Mouse (Mus musculus): ENCODE data around the gene Edem1.
"Not testable (repeated sequence)": the region's sequence is repeated elsewhere in the genome, so short reads cannot be mapped to it uniquely, and the experiment has no call there.

Gene Edem1

GRCm38 (mm10) chr6:108829386-108830370, 1.2 kb downstream of the Edem1 start:
- DNase-seq (ENCODE audit: low spot score) = no peak

- no peak for DNase-seq (ENCODE audit: low spot score)
Measured at GRCm38 (mm10) chr6:108832170-108832569, 3.7 kb downstream of the Edem1 start.

DNA sequence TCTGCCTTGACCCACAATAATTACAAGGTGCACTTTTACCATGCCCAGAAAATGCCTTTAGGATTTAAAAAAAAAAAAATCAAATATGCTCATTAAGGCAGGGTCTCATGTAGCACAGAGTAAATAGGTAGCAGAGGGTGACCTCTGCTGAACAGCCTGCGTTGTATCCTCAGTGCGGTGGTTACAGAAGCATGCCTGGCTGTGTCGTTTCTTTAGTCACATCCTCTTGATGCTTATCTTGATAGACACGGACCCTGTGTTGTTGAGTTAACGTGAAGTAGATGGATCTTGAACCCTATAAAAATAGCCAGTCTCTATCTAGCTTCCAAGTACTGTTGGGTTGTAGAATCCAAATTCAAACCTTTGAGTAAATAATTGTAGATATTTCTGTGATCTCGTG, 4.5 kb downstream of the Edem1 start:
- no peak for DNase-seq (ENCODE audit: low spot score)

DNA sequence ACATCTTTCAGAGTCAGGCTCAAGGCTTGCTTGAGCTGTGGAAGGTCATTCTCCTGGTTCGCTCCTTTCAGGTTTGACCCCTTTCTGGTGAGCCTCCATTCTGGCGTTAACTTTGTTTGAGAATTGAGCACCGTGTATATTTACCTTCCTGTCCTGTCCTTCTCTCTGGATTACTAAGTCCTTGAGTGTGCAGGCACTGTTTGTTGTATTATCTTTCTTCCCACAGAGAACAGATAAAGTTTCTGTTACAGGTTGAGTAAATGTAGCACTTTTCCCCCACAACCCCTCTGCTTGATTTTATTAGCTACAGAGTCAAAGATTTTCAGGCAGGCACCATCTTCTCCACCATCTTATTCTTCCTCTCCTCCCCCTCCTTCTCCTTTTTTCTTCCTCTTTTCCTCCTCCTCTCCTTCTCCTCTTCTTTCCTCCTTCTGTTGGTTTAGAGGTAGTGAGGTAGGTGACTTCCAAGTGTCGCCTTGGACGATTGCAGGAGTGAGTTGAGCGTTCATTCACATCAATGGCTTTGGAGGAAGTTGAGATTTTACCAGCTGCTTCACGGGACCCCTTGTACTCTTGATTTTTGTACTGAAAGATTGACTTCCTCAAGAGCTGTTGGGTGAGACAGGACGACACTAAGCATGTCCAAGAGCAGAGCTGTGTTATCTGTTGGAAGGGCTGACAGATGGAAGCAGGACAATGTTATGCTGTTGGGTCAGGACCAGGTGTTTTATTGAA, 5.7 kb downstream of the Edem1 start:
- DNase-seq (ENCODE audit: low spot score) = no peak

DNA sequence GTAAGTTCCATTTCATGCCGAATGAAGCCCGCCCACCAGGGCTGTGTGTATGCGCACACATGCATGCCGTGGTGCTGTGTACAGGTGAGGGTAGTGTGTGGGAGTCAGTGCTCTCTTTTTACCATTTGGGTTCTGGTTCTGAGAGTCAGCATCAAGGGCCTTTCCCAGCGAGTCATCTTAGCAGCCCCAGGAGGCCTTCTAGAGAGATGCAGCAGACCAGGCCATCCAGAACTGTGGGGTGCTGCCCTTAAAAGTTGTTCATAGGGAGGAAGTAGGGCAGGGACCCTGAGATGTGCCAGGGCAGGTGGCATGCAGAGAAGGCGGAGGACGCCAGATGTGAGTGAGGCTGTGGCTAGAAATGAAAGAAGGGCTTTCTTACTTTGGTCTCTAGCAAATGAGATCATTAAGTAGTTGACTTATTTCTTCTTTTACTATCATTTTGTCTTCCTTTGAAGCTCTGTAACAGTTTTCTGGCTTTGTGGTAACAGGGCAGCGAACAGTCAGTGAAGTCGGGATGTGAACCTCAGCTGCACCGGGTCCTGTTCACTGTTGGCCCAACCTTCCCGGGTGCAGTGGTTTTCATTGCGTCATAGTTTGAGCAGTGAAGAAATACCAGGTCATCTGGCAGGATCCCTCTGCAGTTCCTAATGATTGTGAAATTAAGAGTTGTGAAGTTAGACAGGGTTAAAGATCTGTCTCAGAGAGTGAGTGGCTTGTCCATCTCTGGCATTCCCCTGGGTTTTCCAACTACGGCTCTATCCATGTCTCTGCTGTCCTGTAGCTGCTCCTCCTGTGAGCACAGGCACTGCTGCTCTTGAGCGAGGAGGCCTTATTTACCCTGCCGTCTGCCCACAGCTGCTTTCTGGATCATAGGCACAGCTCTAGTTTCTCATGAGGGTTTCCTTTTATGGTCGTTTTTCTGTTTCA, 7.6 kb downstream of the Edem1 start:
- DNase-seq (ENCODE audit: low spot score) = no peak

DNA sequence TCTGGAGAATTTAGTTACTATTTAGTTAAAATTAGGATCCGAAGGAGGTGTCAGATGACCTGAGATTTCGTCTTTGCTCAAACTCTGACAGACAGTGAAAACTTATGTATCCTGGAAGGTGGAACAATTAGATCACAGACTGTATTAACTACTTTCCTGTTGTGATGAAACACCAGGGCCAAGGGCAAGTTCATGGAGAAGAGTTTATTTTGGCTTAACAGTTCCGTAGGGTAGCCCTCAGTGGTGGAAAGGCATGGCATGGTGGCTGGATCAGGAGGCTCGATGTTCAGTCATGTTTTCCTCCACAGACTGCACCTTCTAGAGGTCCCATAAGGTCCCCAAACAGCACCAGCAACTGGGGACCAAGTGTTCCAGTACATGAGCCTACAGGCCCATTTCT, 8.6 kb downstream of the Edem1 start:
- no peak for DNase-seq (ENCODE audit: low spot score)

DNA sequence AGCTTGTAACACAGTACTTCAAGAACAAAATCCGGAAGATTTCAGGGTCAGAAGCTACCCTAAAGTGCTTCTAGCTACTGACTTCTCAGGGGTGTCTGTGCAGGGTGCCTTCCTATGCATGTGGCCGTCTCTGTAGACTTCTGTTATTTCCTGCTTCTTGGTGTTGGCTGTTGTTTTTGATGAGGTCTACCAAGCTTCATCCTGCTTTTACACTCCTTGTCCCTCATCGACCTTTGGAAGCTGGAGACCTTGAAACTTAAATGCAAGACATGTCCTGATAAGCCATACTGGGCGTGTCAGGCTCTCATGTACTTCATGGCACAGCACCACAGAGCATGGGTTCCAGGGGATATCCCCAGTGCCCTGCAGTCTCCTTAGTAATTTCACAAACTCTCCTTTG, 9.5 kb downstream of the Edem1 start:
- no peak for DNase-seq (ENCODE audit: low spot score)

GRCm38 (mm10) chr6:108839432-108839831, 11.0 kb downstream of the Edem1 start:
- no peak for DNase-seq (ENCODE audit: low spot score)

- no peak for DNase-seq (ENCODE audit: low spot score)
Measured at GRCm38 (mm10) chr6:108840861-108841640, 12.6 kb downstream of the Edem1 start.

DNA sequence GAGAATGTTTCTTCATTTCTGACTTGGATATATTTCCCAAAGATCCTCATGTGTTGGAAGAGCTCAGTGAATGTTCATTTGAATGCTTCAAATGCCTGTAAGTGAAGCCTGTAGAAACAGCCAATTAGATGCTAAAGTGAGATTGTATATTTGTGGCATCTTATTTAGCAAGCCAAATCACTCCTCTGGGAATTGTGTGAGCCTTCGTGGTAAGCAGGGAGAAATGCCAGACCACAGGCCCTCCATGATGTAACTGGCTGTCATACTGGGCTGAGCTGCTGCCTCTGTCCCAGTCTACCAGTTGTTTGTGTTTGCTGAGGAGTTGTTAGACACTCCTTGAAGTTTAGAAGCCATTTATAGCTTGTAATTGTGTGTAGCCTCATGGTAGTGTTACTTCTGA, 15.2 kb downstream of the Edem1 start:
- no peak for DNase-seq (ENCODE audit: low spot score)

DNA sequence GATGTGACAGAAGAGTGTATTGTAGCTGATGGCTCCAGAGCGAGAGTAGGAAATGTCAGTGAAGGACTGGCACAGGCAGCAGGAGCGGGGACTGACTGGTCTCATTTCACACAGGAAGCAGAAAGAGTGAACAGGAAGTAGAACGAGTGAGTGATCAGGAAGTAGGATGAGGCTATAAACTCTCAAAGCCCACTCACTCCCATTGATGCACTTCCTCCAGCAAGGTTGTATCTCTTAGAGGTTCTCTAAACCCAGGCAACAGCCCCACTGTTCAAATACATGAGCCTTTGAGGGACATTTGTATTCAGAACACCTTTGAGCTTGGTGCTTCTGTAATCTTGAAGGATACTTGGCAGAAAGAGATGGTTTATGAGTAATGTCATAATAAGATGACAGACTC, 15.7 kb downstream of the Edem1 start:
- DNase-seq (ENCODE audit: low spot score) = no peak

- DNase-seq (ENCODE audit: low spot score) = no peak
Measured at GRCm38 (mm10) chr6:108844771-108845170, 16.3 kb downstream of the Edem1 start.

DNA sequence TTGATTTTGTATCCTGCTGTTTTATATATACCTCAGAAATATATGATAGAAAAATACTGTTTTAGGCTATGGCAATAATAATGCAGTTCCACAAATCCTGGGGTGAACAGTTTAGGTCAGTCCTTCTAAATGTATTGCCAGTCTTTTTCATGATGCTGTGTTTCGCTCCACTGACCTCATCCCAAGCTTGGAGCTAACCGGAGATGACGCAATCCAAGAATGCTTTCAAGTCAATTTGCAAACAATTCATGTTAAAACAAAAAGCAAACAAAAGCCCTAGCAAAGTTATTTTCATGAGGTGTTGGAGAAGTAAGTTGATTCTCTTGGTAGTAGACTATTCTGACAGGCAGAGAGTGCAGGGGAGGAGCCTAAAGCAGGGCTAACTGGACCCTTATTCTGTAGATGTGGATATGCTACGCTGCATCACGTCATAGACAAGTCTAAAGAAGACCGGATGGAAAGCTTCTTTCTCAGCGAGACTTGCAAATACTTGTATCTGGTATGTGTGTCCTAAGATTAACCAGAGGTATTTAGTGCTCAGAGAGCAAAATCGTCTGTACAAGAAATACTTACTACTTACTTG, 23.7 kb downstream of the Edem1 start:
- no peak for DNase-seq (ENCODE audit: low spot score)

DNA sequence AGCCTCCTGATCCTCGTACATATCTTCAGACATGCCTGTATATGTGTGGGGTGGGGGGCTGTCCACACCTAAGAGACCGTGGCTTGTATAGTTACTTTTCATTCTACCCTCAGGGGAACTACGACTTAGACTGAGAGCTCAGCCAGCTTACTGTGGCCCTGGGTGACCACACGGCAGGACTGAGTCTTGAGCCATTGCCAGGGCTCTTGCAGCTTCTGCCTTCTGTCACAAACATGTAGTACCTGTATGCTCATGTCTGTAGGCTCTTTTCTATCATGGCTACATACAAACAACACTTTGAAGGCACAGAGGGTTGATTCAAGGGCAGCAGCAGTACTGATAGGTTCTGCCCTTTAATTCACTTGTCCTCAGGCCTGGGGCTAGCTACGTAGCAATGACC, 24.5 kb downstream of the Edem1 start:
- DNase-seq (ENCODE audit: low spot score) = no peak

- DNase-seq (ENCODE audit: low spot score) = no peak
Measured at GRCm38 (mm10) chr6:108858583-108858982, 30.1 kb downstream of the Edem1 start.

DNA sequence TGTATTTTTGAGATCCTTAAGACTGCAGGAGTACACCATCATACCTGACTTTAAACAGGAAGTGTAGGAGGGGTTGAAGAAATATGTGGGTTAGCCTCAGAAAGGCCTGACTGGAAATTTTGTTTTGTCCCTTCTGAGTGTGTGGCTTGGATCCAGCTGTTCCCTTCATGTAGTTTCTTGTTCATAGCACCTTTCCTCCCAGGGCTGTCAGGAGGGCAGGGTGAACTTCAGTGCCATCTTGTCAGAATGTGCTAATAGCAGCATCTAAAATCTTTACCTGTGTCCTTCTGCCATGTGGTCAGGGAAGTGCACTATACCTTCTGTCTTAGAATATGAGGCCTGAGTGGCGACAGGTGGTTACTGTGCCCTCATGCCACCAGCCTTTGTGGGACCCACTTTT, 32.8 kb downstream of the Edem1 start:
- no peak for DNase-seq (ENCODE audit: low spot score)

- DNase-seq (ENCODE audit: low spot score) = no peak
Measured at GRCm38 (mm10) chr6:108862548-108862947, 34.1 kb downstream of the Edem1 start.

GRCm38 (mm10) chr6:108866317-108866716, 37.9 kb downstream of the Edem1 start:
- no peak for DNase-seq (ENCODE audit: low spot score)

- DNase-seq (ENCODE audit: low spot score) = not testable (repeated sequence)
Measured at GRCm38 (mm10) chr6:108869031-108869430, 40.6 kb downstream of the Edem1 start.

GRCm38 (mm10) chr6:108870421-108870820, 42.0 kb downstream of the Edem1 start:
- DNase-seq (ENCODE audit: low spot score) = no peak

DNA sequence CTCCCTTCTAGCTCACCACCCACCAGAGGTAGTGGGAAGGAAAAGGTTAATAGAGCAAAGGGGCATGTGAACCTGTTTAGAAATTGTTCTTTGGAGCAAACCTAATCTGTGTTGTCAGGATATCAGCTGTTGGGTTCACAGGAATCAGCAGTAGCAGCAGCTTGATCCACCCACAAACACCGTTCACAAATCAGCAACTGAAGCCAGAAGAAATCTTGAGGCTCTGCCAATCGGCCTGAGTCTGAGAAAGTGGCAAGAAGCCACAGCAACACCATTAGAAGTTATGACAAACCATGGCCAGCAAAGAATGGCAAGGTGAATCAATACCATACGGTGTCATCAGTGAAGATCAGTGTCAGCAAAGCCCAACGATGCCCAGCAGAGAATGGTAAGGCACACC, 42.8 kb downstream of the Edem1 start:
- no peak for DNase-seq (ENCODE audit: low spot score)
